Mouse (Mus musculus) fibroblast of lung, adult 2 months (primary cell): ENCODE results near the gene Cldn3.

Source experiments
- DNase-seq: peaks from one replicate; pipeline ENCODE4 v3.0.0-alpha.2; 2011; ENCODE audit warnings: low read depth

Cldn3 gene

DNA sequence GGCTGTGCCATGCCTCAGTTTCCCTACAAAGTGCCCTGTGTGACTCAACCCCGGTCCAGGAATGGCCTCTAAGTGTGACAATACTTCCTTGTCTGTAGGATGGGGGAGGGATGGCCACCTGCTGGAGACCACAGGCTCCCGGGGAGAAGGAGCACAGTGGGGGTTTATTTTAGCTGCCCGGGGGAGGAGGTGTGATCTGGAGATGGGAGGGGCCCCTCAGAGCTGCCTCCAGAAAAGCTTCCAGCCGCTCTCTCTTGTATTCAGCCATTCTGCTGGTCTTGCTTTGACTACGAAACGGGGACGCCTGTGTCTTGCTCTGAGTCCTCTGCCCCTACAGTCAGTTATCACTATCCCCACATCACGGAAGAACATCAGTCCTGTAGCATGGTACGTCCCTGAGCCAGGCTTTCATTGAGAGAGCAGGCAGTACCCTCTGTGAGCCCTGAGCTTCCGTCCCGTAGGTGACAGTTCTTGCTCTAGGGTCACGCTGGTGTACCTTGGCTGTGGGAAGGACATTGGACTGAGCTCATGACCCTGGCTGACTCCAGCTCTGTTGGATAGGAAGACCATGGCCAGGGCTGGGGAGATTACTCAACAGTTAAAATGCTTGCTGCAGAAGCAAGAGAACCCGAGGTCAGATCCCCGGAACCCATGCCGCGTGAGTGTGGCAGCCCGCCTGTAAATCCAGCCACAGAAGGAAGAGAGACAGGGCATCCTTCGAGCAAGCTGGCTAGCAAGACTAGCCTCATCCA lies 49.8 kb downstream of the Cldn3 start:
- DNase-seq: no peak
